Mouse (Mus musculus) embryonic facial prominence, embryonic 13.5 days (tissue): ENCODE data around the gene Bicdl1. TPM values are rescaled to one million over a fixed set of nuclear protein-coding genes. Genes with fewer than 3 reads are reported as not detected.
A peak's percentile ranks its signal among the peaks of the same experiment; 100 is the strongest.

Experiments used
- ATAC-seq: fragments of 200-750 bp; cut with Nextera tagmentation; 2 replicates; pipeline ENCODE4 v1.8.0; 2017; ENCODE audit warnings: low read depth; ENCODE audit not compliant: insufficient number of reproducible peaks, insufficient read depth, low FRiP score, low TSS enrichment
- H3K27ac ChIP-seq: fragments of 300-500 bp; sonication (generic); 2 replicates; pipeline ENCODE4 v1.5.1; 2015; ENCODE audit warnings: moderate library complexity, mild to moderate bottlenecking, inconsistent platforms
- H3K27me3 ChIP-seq: fragments of 300-500 bp; sonication (generic); 2 replicates; pipeline ENCODE4 v1.6.1; 2015; ENCODE audit warnings: mild to moderate bottlenecking, inconsistent platforms
- H3K36me3 ChIP-seq: fragments of 300-500 bp; sonication (generic); 2 replicates; pipeline ENCODE4 v1.6.1; 2015; ENCODE audit warnings: mild to moderate bottlenecking, inconsistent platforms
- H3K4me1 ChIP-seq: fragments of 300-500 bp; sonication (generic); 2 replicates; pipeline ENCODE4 v1.6.1; 2015; ENCODE audit warnings: inconsistent platforms
- H3K4me2 ChIP-seq: fragments of 300-500 bp; sonication (generic); 2 replicates; pipeline ENCODE4 v1.6.1; 2015; ENCODE audit warnings: moderate library complexity, mild to moderate bottlenecking, inconsistent platforms
- H3K4me3 ChIP-seq: fragments of 300-500 bp; sonication (generic); 2 replicates; pipeline ENCODE4 v1.5.1; 2015; ENCODE audit warnings: mild to moderate bottlenecking, inconsistent platforms
- H3K9ac ChIP-seq: fragments of 300-500 bp; sonication (generic); 2 replicates; pipeline ENCODE4 v1.6.1; 2015; ENCODE audit warnings: mild to moderate bottlenecking, inconsistent platforms
- H3K9me3 ChIP-seq: fragments of 300-500 bp; sonication (generic); 2 replicates; pipeline ENCODE4 v1.6.1; 2016; ENCODE audit warnings: inconsistent platforms
- WGBS: fragments of 180-500 bp; shearing (Covaris S2); methylation state at CpG from one replicate; pipeline ENCODE4 v1.1.7; 2015; ENCODE audit warnings: mixed read lengths; 5-methylcytosine and 5-hydroxymethylcytosine counted together
- polyA plus RNA-seq: library from polyadenylated mRNA; unstranded; fragments of >200 nt; fragmentation: Nextera tagmentation; extraction: Ambion mirVana; gene quantifications from 2 replicates; pipeline ENCODE4 v1.2.1, GENCODE M21; 2015

The Bicdl1 gene
- polyA plus RNA-seq, 1 experiment from 2014 or later: 13.9 TPM

- Histone ChIP-seq H3K27ac (0 out of 2 replicates have a peak overlapping the region, but pooled peaks have one; percentile 2), H3K4me3 (no peak overlapping the region), H3K4me1 (peaks cover 37% of the 10 kb centered on the region), H3K27me3 (no peaks in the 10 kb centered on the region), H3K4me2 (no peak overlapping the region), H3K36me3 (peaks cover 37% of the 10 kb centered on the region), H3K9me3 (no peaks in the 10 kb centered on the region), H3K9ac (no peak overlapping the region)
- WGBS: 73% methylated on average over 6 of the region's 6 CpGs
- no peak for ATAC-seq
These were observed 95.9 kb downstream of the Bicdl1 start for GRCm38 (mm10) chr5:115635536-115635935.

- Histone ChIP-seq H3K27me3 (no peaks in the 10 kb centered on the region), H3K9ac (no peak overlapping the region), H3K4me3 (no peak overlapping the region), H3K4me1 (peaks cover 41% of the 10 kb centered on the region), H3K27ac (no peak overlapping the region), H3K4me2 (no peak overlapping the region), H3K9me3 (no peaks in the 10 kb centered on the region), H3K36me3 (peaks cover 22% of the 10 kb centered on the region)
- 92% methylated on average over 8 of the region's 8 CpGs for WGBS
- no peak for ATAC-seq
These were observed 97.4 kb downstream of the Bicdl1 start for GRCm38 (mm10) chr5:115634046-115634445.

GRCm38 (mm10) chr5:115633060-115633459, 98.4 kb downstream of the Bicdl1 start:
- peak overlapping the region; percentile 83 for H3K4me2 ChIP-seq
- ATAC-seq: no peak
- WGBS: 52% methylated on average over 4 of the region's 4 CpGs
- H3K9me3 ChIP-seq: no peaks in the 10 kb centered on the region
- no peaks in the 10 kb centered on the region for H3K27me3 ChIP-seq
- H3K27ac ChIP-seq: no peak overlapping the region
- peak overlapping the region; percentile 71 for H3K4me3 ChIP-seq
- peaks cover 41% of the 10 kb centered on the region for H3K4me1 ChIP-seq
- 0 out of 2 replicates have a peak, but pooled peaks cover 13% of the 10 kb centered on the region for H3K36me3 ChIP-seq
- peak overlapping the region; percentile 83 for H3K9ac ChIP-seq

GRCm38 (mm10) chr5:115632358-115632714, 99.1 kb downstream of the Bicdl1 start:
- no peaks in the 10 kb centered on the region for H3K27me3 ChIP-seq
- peaks cover 41% of the 10 kb centered on the region for H3K4me1 ChIP-seq
- peak overlapping the region; percentile 88; the same call in 1 of the 2 replicates for H3K27ac ChIP-seq
- peak overlapping the region; percentile 71 for H3K4me3 ChIP-seq
- H3K9me3 ChIP-seq: no peaks in the 10 kb centered on the region
- WGBS: 2% methylated on average over 30 of the region's 30 CpGs
- ATAC-seq: no peak; the same call in 1 of the 2 replicates
- peak overlapping the region; percentile 83 for H3K4me2 ChIP-seq
- 0 out of 2 replicates have a peak, but pooled peaks cover 5% of the 10 kb centered on the region for H3K36me3 ChIP-seq
- H3K9ac ChIP-seq: peak overlapping the region; percentile 83

GRCm38 (mm10) chr5:115631505-115632357, 99.7 kb downstream of the Bicdl1 start, which contains the start of gene Rab35:
Gene Rab35 (plus strand): TSS chr5:115631908.
- H3K4me1 ChIP-seq: peaks cover 41% of the 10 kb centered on the region
- peak within 1 kb of the TSS; percentile 88 for H3K27ac ChIP-seq
- H3K4me2 ChIP-seq: peak within 1 kb of the TSS; percentile 90
- H3K36me3 ChIP-seq: 0 out of 2 replicates have a peak, but pooled peaks cover 4% of the 10 kb centered on the region
- under 1% methylated on average over 75 of the region's 125 CpGs for WGBS
- peak; percentile 86 for ATAC-seq
- H3K9ac ChIP-seq: peak within 1 kb of the TSS; percentile 83
- peak within 1 kb of the TSS; percentile 71 for H3K4me3 ChIP-seq
- no peaks in the 10 kb centered on the region for H3K27me3 ChIP-seq
- no peaks in the 10 kb centered on the region for H3K9me3 ChIP-seq

- H3K4me3 ChIP-seq: 0 out of 2 replicates have a peak overlapping the region, but pooled peaks have one; percentile 71
- WGBS: 35% methylated on average over 5 of the region's 5 CpGs
These were observed 101.1 kb downstream of the Bicdl1 start for GRCm38 (mm10) chr5:115630291-115630690.

GRCm38 (mm10) chr5:115629672-115630071, 101.7 kb downstream of the Bicdl1 start:
- WGBS: 85% methylated on average over 4 of the region's 4 CpGs
- Histone ChIP-seq H3K27me3 (no peaks in the 10 kb centered on the region), H3K36me3 (0 out of 2 replicates have a peak, but pooled peaks cover 4% of the 10 kb centered on the region)

More at GRCm38 (mm10) chr5:115630291-115630690, 101.1 kb downstream of the Bicdl1 start:
- no peak overlapping the region for H3K9ac ChIP-seq
- H3K27ac ChIP-seq: no peak overlapping the region
- peak overlapping the region; percentile 90 for H3K4me2 ChIP-seq
- H3K27me3 ChIP-seq: no peaks in the 10 kb centered on the region
- H3K36me3 ChIP-seq: 0 out of 2 replicates have a peak, but pooled peaks cover 4% of the 10 kb centered on the region
- ATAC-seq: no peak
- no peaks in the 10 kb centered on the region for H3K9me3 ChIP-seq
- peaks cover 35% of the 10 kb centered on the region for H3K4me1 ChIP-seq

GRCm38 (mm10) chr5:115628083-115628482, 103.3 kb downstream of the Bicdl1 start:
- Histone ChIP-seq H3K36me3 (peaks cover 7% of the 10 kb centered on the region), H3K9me3 (no peaks in the 10 kb centered on the region), H3K27me3 (no peaks in the 10 kb centered on the region), H3K27ac (no peak overlapping the region), H3K9ac (0 out of 2 replicates have a peak overlapping the region, but pooled peaks have one; percentile 21), H3K4me1 (peaks cover 17% of the 10 kb centered on the region), H3K4me2 (no peak overlapping the region), H3K4me3 (no peak overlapping the region)
- 68% methylated on average over 8 of the region's 8 CpGs for WGBS
- ATAC-seq: no peak

More at GRCm38 (mm10) chr5:115629672-115630071, 101.7 kb downstream of the Bicdl1 start:
- no peaks in the 10 kb centered on the region for H3K9me3 ChIP-seq
- no peak overlapping the region for H3K9ac ChIP-seq
- no peak overlapping the region for H3K4me3 ChIP-seq
- no peak for ATAC-seq
- peaks cover 33% of the 10 kb centered on the region for H3K4me1 ChIP-seq
- no peak overlapping the region for H3K27ac ChIP-seq
- no peak overlapping the region for H3K4me2 ChIP-seq

- ATAC-seq: no peak
- Histone ChIP-seq H3K27me3 (no peaks in the 10 kb centered on the region), H3K4me1 (peaks cover 9% of the 10 kb centered on the region), H3K27ac (no peak overlapping the region), H3K4me3 (no peak overlapping the region), H3K4me2 (no peak overlapping the region), H3K9ac (no peak overlapping the region), H3K36me3 (peaks cover 17% of the 10 kb centered on the region), H3K9me3 (no peaks in the 10 kb centered on the region)
- 84% methylated on average over 10 of the region's 10 CpGs for WGBS
These were observed 105.1 kb downstream of the Bicdl1 start for GRCm38 (mm10) chr5:115626237-115626886.

GRCm38 (mm10) chr5:115623694-115624440, 107.6 kb downstream of the Bicdl1 start:
- H3K4me2 ChIP-seq: no peak overlapping the region
- no peaks in the 10 kb centered on the region for H3K4me1 ChIP-seq
- WGBS: 84% methylated on average over 9 of the region's 9 CpGs
- H3K9ac ChIP-seq: no peak overlapping the region
- no peaks in the 10 kb centered on the region for H3K9me3 ChIP-seq
- ATAC-seq: no peak
- H3K27me3 ChIP-seq: no peaks in the 10 kb centered on the region
- H3K36me3 ChIP-seq: peaks cover 42% of the 10 kb centered on the region
- no peak overlapping the region; the same call in 1 of the 2 replicates for H3K27ac ChIP-seq
- no peak overlapping the region for H3K4me3 ChIP-seq

- 84% methylated on average over 7 of the region's 7 CpGs for WGBS
- H3K9ac ChIP-seq: no peak overlapping the region
- no peaks in the 10 kb centered on the region for H3K4me1 ChIP-seq
- H3K4me3 ChIP-seq: no peak overlapping the region
- H3K9me3 ChIP-seq: no peaks in the 10 kb centered on the region
- no peaks in the 10 kb centered on the region for H3K27me3 ChIP-seq
- ATAC-seq: no peak
- H3K4me2 ChIP-seq: no peak overlapping the region
- H3K27ac ChIP-seq: no peak overlapping the region
- H3K36me3 ChIP-seq: peaks cover 53% of the 10 kb centered on the region
These were observed 108.7 kb downstream of the Bicdl1 start for GRCm38 (mm10) chr5:115622686-115623085.
